Mouse (Mus musculus): Measurements from ENCODE around the gene Zfp326. TPM values are rescaled to one million over a fixed set of nuclear protein-coding genes. Genes with fewer than 3 reads are reported as not detected.

Gene Zfp326
- 38.0 and 41.4 TPM in 2 replicates for polyA plus RNA-seq (2015; fragmentation: Nextera tagmentation; extraction: Ambion mirVana)

DNA sequence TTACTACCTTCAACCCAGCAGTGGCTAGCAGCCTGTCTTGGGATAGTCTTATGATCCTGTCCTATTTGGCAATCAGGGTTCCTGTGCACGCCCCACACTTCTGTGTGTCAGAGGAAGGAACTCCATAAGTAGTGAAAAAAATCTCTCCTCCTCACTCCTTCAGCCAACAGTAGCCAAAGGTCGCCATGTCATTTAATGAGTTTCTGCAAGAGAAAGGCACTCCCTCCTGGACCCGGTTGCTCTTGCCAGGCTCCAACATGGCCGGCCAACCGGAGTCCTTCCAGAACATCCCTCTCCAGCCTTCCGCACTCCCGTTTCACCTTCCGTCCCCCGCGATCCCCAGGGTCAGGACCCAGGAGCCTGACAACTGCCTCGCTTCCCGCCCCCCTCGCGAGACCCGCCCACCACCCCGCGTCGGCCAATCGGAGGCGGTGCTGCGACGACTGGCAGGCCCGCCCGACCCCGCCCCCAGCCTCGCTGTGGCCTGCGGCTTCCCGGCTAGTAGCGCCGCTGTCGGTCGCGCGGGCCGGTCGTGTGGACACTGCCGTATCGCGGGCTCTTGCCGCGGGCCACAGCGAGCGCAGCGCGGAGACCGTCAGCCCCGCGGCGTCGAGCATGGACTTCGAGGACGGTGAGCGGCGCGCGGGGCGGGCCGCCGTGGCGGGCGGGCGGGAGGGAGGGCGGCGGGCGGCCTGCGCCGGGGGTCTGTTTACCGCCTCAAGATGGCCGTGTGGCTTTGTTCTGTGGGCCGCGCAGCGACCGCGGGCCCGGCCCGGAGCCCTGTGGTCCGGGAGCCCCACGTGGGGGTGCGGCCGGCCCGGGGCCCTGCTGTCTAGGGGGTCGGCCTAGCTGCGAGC lies at the start of gene Zfp326:
Zfp326 (plus strand) TSS at position 498 of the 857 bp plus-strand sequence.
- no peaks in the 10 kb centered on the region for H3K9me3 ChIP-seq
- peaks cover 25% of the 10 kb centered on the region for H3K4me1 ChIP-seq
- H3K27ac ChIP-seq = peak within 1 kb of the TSS; percentile 84
- peak; percentile 96 for ATAC-seq (ENCODE audit: borderline replicate concordance, extremely low read depth, low FRiP score, low TSS enrichment)
- peak within 1 kb of the TSS; percentile 59 for H3K4me2 ChIP-seq
- H3K4me3 ChIP-seq = peak within 1 kb of the TSS; percentile 99
- H3K36me3 ChIP-seq = 0 out of 2 replicates have a peak, but pooled peaks cover 4% of the 10 kb centered on the region
- H3K27me3 ChIP-seq = no peaks in the 10 kb centered on the region
- peak within 1 kb of the TSS; percentile 99 for H3K9ac ChIP-seq
- WGBS = 1% methylated on average over 76 of the region's 83 CpGs

GRCm38 (mm10) chr5:105826916-105827510 lies 49.4 kb upstream of the Zfp326 start:
- no peak overlapping the region for H3K4me2 ChIP-seq
- H3K9me3 ChIP-seq = no peaks in the 10 kb centered on the region
- peaks cover 13% of the 10 kb centered on the region for H3K4me1 ChIP-seq
- no peaks in the 10 kb centered on the region for H3K36me3 ChIP-seq
- 65% methylated on average over 5 of the region's 5 CpGs for WGBS
- no peak overlapping the region for H3K4me3 ChIP-seq
- no peak for ATAC-seq (ENCODE audit: borderline replicate concordance, extremely low read depth, low FRiP score, low TSS enrichment)
- no peaks in the 10 kb centered on the region for H3K27me3 ChIP-seq
- H3K27ac ChIP-seq = no peak overlapping the region
- no peak overlapping the region for H3K9ac ChIP-seq

DNA sequence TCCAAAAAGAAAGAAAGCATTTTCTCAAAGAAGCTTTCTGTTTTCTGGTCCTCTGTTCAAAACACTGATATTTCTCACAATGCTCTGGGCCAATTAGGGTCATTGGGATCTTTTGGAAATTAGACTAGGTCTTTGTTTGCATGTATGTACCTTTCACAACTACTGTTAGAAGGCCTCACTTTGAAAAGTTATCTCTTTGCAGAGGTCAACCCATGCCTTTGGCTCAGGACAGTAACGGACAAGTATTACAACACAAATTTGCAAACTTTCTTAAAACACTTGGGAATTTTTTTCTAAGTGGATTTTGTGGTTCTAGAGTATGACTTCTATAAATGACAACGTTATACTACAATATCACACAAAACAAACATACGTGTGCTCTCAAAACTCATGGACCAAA lies 48.3 kb upstream of the Zfp326 start:
- Histone ChIP-seq H3K4me1 (peaks cover 12% of the 10 kb centered on the region), H3K27me3 (no peaks in the 10 kb centered on the region), H3K9ac (no peak overlapping the region), H3K27ac (no peak overlapping the region), H3K9me3 (no peaks in the 10 kb centered on the region), H3K36me3 (no peaks in the 10 kb centered on the region), H3K4me2 (no peak overlapping the region), H3K4me3 (no peak overlapping the region)
- WGBS = 83% methylated on average over 3 of the region's 3 CpGs
- no peak for ATAC-seq (ENCODE audit: borderline replicate concordance, extremely low read depth, low FRiP score, low TSS enrichment)

DNA sequence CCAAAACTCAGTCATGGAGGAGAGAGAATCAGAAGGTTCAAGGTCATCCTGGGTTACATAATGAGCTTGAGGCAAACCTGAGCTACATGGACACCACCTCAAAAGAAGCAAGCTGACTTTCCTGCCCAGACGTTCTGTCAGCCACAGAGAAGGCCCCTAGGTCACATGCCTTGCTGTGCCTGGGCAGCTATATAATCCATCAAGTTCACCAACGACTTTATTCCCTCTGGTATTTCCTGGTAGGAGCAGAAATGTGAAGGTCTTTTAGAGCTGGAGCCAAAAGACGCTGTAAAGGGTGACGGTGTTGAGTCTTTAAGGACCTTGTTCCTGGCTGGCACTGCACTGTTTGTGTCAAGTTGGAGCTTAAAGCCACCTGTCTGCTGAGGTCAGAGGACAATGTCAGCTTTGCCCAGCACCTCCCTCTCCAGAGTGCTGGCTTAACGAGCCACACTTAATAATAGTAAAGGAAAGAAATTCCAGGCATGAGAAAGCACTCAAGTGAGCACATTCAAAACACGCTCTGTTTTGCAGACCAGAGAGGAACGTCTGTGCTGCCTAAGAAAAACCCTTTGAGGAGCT lies 47.3 kb upstream of the Zfp326 start:
- Histone ChIP-seq H3K27me3 (no peaks in the 10 kb centered on the region), H3K4me1 (peaks cover 11% of the 10 kb centered on the region), H3K4me2 (no peak overlapping the region), H3K27ac (peak overlapping the region; percentile 47), H3K9me3 (no peaks in the 10 kb centered on the region), H3K9ac (no peak overlapping the region), H3K36me3 (no peaks in the 10 kb centered on the region), H3K4me3 (no peak overlapping the region)
- 17% methylated on average over 7 of the region's 7 CpGs for WGBS
- peak; percentile 43; the same call in 1 of the 2 replicates for ATAC-seq (ENCODE audit: borderline replicate concordance, extremely low read depth, low FRiP score, low TSS enrichment)

DNA sequence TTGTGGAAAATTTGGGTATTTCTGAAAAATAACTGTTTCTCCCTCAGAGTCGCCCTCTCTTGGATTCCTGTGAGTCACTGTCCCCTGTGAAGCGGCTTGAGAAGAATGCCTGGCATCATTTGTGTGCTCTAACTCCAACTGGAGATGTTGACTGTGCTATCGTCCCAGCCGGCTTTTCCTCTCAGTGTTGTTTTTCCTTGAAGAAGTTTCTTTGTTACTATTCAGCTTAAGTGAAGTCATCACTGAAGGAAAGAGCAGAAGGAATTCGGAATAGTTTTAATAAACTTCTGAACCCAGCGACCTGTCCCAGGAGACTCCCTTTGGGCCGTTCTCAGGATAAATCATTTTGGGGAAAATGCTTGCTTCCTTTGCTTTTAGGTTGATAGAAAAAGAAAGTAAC lies 44.2 kb upstream of the Zfp326 start:
- WGBS = 61% methylated on average over 7 of the region's 7 CpGs
- Histone ChIP-seq H3K4me3 (no peak overlapping the region), H3K4me1 (peaks cover 17% of the 10 kb centered on the region), H3K9ac (no peak overlapping the region), H3K36me3 (no peaks in the 10 kb centered on the region), H3K27ac (no peak overlapping the region), H3K9me3 (no peaks in the 10 kb centered on the region), H3K4me2 (no peak overlapping the region), H3K27me3 (no peaks in the 10 kb centered on the region)
- ATAC-seq (ENCODE audit: borderline replicate concordance, extremely low read depth, low FRiP score, low TSS enrichment) = no peak

DNA sequence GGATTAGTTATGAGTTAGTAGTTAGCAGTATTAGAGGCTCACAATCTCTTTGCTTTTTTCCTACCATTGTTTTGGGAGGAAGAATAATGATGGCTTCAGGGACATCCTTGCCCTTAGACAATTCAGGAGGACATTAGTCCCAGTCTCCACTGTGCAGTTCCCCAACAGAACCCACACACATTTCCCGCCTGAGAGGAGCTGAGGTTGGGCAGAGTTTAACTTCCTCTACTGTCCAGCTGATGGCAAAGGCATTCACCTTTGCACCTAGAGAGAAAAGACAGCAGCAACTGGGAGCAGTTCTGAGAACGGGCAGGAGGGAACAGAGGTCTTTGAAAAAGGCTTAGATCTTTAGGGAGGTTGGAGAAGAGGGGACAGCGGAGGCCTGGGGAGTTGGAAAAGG lies 42.4 kb upstream of the Zfp326 start:
- Histone ChIP-seq H3K36me3 (no peaks in the 10 kb centered on the region), H3K9ac (no peak overlapping the region), H3K4me3 (no peak overlapping the region), H3K9me3 (no peaks in the 10 kb centered on the region), H3K4me2 (no peak overlapping the region), H3K27me3 (no peaks in the 10 kb centered on the region), H3K27ac (no peak overlapping the region), H3K4me1 (peaks cover 17% of the 10 kb centered on the region)
- 72% methylated on average over 3 of the region's 3 CpGs for WGBS
- ATAC-seq (ENCODE audit: borderline replicate concordance, extremely low read depth, low FRiP score, low TSS enrichment) = no peak

DNA sequence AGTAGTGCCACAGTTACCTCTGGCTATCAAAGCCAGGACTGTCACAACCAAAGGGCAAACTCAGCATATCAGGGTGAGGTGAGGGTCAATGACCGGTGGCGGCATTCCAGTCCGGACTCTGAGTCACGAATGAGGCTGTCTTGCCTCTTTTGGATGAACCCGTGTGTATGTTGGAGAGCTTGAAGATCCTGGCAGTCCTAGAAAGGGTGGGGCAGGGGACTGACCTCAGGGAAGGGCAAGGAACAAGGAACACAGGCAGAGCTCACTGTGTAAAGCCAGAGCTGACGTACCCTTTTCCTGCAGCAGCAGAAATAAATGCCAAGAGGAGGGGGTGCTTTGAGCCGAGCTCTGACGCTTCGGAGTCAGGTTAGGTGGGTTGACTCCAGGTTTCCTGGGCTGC lies 40.4 kb upstream of the Zfp326 start:
- peak overlapping the region; percentile 27; the same call in 1 of the 2 replicates for H3K4me2 ChIP-seq
- no peak overlapping the region for H3K4me3 ChIP-seq
- H3K27me3 ChIP-seq = no peaks in the 10 kb centered on the region
- H3K9ac ChIP-seq = no peak overlapping the region
- peak; percentile 70 for ATAC-seq (ENCODE audit: borderline replicate concordance, extremely low read depth, low FRiP score, low TSS enrichment)
- peaks cover 17% of the 10 kb centered on the region for H3K4me1 ChIP-seq
- 49% methylated on average over 9 of the region's 9 CpGs for WGBS
- H3K27ac ChIP-seq = peak overlapping the region; percentile 59
- no peaks in the 10 kb centered on the region for H3K9me3 ChIP-seq
- H3K36me3 ChIP-seq = no peaks in the 10 kb centered on the region

DNA sequence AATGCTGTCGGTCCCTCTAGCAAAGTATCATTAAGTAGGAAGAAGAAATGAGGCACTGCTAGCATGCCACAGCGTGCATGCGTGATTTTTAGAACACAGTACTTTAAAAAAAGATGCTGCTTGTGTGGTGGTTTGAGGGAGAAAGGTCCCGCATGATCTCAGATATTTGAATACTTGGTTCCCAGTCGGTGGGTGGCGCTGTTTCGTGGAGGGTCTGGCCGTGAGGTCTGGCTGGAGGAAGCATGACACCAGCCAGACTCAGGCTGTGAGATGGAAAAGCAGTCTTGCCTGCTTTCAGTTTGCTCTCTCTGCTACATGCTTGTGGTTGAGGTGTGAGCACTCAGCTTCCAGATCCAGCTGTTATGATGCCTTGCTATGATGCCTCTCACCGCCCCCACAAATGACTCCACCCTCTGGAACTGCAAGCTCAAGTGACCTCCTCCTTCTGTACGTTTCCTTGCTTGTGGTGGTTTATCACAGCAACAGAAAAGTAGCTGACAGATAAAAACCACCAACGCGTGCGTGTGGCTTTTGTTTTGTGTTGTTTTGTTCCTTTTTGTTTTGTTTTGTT lies 36.5 kb upstream of the Zfp326 start:
- Histone ChIP-seq H3K27ac (no peak overlapping the region), H3K4me1 (peaks cover 12% of the 10 kb centered on the region), H3K4me2 (no peak overlapping the region), H3K36me3 (no peaks in the 10 kb centered on the region), H3K9me3 (no peaks in the 10 kb centered on the region), H3K4me3 (no peak overlapping the region), H3K9ac (no peak overlapping the region), H3K27me3 (no peaks in the 10 kb centered on the region)
- 71% methylated on average over 13 of the region's 13 CpGs for WGBS
- ATAC-seq (ENCODE audit: borderline replicate concordance, extremely low read depth, low FRiP score, low TSS enrichment) = no peak

DNA sequence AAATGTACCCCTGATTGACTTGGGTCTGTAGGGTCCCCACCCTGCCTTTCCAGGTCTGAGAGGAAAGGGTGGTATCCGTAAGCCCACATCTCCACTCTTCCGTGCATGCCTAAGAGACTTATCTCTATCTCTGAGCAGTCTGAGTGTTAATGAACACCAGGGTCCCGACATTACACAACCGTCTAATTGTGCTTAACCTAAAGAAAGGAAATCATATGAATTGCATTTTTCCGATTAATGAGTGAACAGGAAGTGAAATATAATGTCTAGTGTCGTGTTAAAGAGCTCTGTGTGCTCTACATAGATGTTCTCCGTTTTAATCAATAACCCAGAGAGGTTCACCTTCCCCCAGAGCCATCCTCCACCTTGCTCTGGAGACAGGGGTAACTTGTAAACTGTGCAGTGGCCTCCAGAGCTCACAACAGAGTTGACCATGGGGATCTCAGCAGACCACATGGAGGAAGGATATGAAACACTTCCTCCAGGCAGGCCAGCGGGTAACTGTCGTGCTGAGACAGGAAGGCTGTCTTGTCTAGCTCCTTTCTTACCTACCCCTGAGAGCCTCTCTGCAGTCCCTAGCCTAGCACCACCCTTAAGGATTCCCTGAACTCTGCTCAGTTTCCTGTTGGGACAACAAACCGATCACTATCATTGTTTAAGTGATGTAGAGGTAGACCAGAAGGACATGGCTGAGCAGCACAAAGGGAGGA lies 32.2 kb upstream of the Zfp326 start:
- ATAC-seq (ENCODE audit: borderline replicate concordance, extremely low read depth, low FRiP score, low TSS enrichment) = peak; percentile 42; the same call in 1 of the 2 replicates
- no peak overlapping the region for H3K4me3 ChIP-seq
- H3K27ac ChIP-seq = no peak overlapping the region
- H3K9me3 ChIP-seq = no peaks in the 10 kb centered on the region
- H3K36me3 ChIP-seq = no peaks in the 10 kb centered on the region
- 68% methylated on average over 10 of the region's 10 CpGs for WGBS
- peaks cover 6% of the 10 kb centered on the region for H3K4me1 ChIP-seq
- no peaks in the 10 kb centered on the region for H3K27me3 ChIP-seq
- H3K9ac ChIP-seq = no peak overlapping the region
- no peak overlapping the region for H3K4me2 ChIP-seq

DNA sequence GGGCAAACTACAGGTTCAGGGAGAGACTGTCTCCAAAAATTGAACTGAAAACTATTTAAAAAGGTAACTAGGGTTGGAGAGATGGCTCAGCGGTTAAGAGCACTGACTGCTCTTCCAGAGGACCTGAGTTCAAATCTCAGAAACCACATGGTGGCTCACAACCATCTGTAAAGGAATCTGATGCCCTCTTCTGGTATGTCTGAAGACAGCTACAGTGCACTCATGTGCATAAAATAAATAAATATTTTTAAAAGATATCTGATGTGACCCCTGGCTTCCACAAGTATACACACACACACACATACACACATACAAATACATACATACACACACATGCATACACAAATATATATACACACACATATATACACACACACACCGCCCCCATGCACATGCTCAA lies 31.3 kb upstream of the Zfp326 start:
- H3K9ac ChIP-seq = no peak overlapping the region
- H3K27me3 ChIP-seq = no peaks in the 10 kb centered on the region
- H3K4me2 ChIP-seq = no peak overlapping the region
- H3K4me3 ChIP-seq = no peak overlapping the region
- no peak overlapping the region for H3K27ac ChIP-seq
- peaks cover 14% of the 10 kb centered on the region for H3K4me1 ChIP-seq
- H3K9me3 ChIP-seq = no peaks in the 10 kb centered on the region
- H3K36me3 ChIP-seq = no peaks in the 10 kb centered on the region
- ATAC-seq (ENCODE audit: borderline replicate concordance, extremely low read depth, low FRiP score, low TSS enrichment) = no peak
- 93% methylated on average over 2 of the region's 2 CpGs for WGBS

DNA sequence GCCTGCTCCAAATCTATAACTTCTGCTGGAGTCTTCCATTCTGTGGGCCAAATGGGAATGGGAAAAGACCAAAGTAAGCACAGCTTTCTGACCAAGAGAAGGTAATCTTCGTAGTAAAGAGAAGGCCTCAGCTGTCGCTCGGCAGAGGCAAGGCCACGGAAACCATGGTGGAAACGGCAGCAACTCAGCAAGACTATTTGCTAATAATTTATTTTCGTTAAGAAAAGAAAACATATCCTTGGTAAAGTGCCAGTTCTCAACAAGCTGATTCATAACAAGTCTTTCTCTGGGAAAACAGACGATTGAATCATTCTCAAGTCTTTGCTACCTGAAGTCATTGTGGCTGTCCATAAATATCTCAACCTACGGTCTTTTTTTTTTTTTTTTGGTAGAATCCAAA lies 28.6 kb upstream of the Zfp326 start:
- WGBS = 67% methylated on average over 8 of the region's 8 CpGs
- peaks cover 18% of the 10 kb centered on the region for H3K4me1 ChIP-seq

More for the DNA sequence above, 28.6 kb upstream of the Zfp326 start:
- H3K9me3 ChIP-seq = no peaks in the 10 kb centered on the region
- ATAC-seq (ENCODE audit: borderline replicate concordance, extremely low read depth, low FRiP score, low TSS enrichment) = no peak
- H3K4me2 ChIP-seq = no peak overlapping the region
- H3K36me3 ChIP-seq = no peaks in the 10 kb centered on the region
- no peak overlapping the region for H3K27ac ChIP-seq
- H3K9ac ChIP-seq = no peak overlapping the region
- no peaks in the 10 kb centered on the region for H3K27me3 ChIP-seq
- no peak overlapping the region for H3K4me3 ChIP-seq

Data from lung, embryonic 15.5 days (tissue).